Mouse (Mus musculus): ENCODE results near the gene Gm9573. TPM values are rescaled to one million over a fixed set of nuclear protein-coding genes. Genes with fewer than 3 reads are reported as not detected.

Gene Gm9573
- polyA plus RNA-seq, 1 experiment from 2014 or later: 2.9 TPM

DNA sequence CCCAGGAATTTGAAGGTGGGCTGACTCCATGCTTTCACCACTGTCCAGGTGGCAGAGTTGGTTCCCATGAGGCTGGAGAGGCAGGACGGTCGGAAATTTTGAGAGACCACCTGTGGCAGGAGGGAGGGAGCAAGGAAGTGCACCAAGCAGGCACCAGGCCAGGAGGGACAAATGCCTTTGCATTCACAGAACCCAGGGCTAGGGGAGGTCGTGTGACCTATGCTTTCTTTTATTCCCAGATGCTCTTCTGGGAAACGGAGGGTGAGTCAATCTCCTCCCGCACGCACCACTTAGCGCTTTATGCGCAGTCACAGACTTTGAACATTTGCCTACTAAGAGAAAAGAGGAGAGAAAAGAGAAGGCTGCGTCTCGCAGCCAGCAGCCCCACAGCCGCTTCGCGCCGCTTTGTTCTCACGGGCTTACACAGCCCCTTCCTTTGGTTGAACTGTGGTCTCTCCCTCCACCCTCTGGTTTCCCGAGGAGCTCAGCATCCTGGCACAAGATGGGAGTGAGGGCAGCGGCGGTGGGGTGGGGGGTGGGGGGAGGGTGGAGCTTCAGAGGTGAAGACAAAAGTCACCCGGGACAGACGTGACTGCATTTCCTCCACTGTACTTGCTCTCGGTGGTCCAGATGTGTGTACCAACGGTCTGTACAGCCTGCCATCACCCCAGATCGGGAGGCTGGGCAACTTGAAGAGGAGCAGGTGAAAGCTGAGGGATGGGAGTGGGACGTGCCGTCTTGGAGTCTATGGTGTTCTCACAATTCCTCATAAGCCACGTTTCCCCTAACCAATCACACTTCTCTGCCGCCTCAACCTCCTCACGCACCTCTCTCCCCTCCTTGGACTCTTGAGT, 57.1 kb downstream of the Gm9573 start:
- ATAC-seq (ENCODE audit: insufficient read depth, low FRiP score): peak; percentile 37; the same call in 1 of the 2 replicates
- H3K4me1 ChIP-seq (ENCODE audit: control insufficient read depth, insufficient read depth, low read length): peaks cover 6% of the 10 kb centered on the region; the same call in 1 of the 2 replicates
- H3K27ac ChIP-seq (ENCODE audit: low read length): no peak overlapping the region
- H3K27me3 ChIP-seq (ENCODE audit: control insufficient read depth, insufficient read depth, low read length): peaks cover 10% of the 10 kb centered on the region
- H3K36me3 ChIP-seq (ENCODE audit: control insufficient read depth, insufficient read depth, low read length): no peaks in the 10 kb centered on the region
- H3K9ac ChIP-seq (ENCODE audit: low read length): peak overlapping the region; percentile 63
- 6% methylated on average over 28 of the region's 28 CpGs for WGBS
- H3K4me2 ChIP-seq (ENCODE audit: low read depth, low read length): peak overlapping the region; percentile 51
- peak overlapping the region; percentile 29 for H3K4me3 ChIP-seq (replicated peaks; ENCODE audit: low read length)
- H3K9me3 ChIP-seq (replicated peaks; ENCODE audit: control insufficient read depth, low read length): no peaks in the 10 kb centered on the region

Other genes starting within 250 kb of the Gm9573 start
- gene H2-Q4, start 247.0 kb downstream of the Gm9573 start, polyA plus RNA-seq (2015; fragmentation: Nextera tagmentation; extraction: Ambion mirVana): 2.2 and 2.6 TPM in 2 replicates
- 0.86 and 1.1 TPM in 2 replicates for gene H2-Q6, start 201.8 kb downstream of the Gm9573 start, polyA plus RNA-seq (2015; fragmentation: Nextera tagmentation; extraction: Ambion mirVana)
- gene H2-Q7, start 187.5 kb downstream of the Gm9573 start, polyA plus RNA-seq (2015; fragmentation: Nextera tagmentation; extraction: Ambion mirVana): 3.6 and 4.2 TPM in 2 replicates
- 17.9 and 22.4 TPM in 2 replicates for gene H2-Q10, start 156.5 kb downstream of the Gm9573 start, polyA plus RNA-seq (2015; fragmentation: Nextera tagmentation; extraction: Ambion mirVana)
- gene Pou5f1, start 120.6 kb downstream of the Gm9573 start, polyA plus RNA-seq (2015; fragmentation: Nextera tagmentation; extraction: Ambion mirVana): not detected in 2 replicates
- 79.6 and 83.1 TPM in 2 replicates for gene Tcf19, start 109.8 kb downstream of the Gm9573 start, polyA plus RNA-seq (2015; fragmentation: Nextera tagmentation; extraction: Ambion mirVana)
- gene Cchcr1, start 109.5 kb downstream of the Gm9573 start, polyA plus RNA-seq (2015; fragmentation: Nextera tagmentation; extraction: Ambion mirVana): 17.5 and 19.4 TPM in 2 replicates
- 1.3 and 2.0 TPM in 2 replicates for gene Psors1c2, start 93.4 kb downstream of the Gm9573 start, polyA plus RNA-seq (2015; fragmentation: Nextera tagmentation; extraction: Ambion mirVana)
- gene Cdsn, start 74.5 kb downstream of the Gm9573 start, polyA plus RNA-seq (2015; fragmentation: Nextera tagmentation; extraction: Ambion mirVana): 7.7 and 24.9 TPM in 2 replicates
- gene 2300002M23Rik, start 59.2 kb downstream of the Gm9573 start, polyA plus RNA-seq (2015; fragmentation: Nextera tagmentation; extraction: Ambion mirVana): 115 and 211 TPM in 2 replicates
- 10.2 and 14.0 TPM in 2 replicates for gene Sfta2, start 25.1 kb downstream of the Gm9573 start, polyA plus RNA-seq (2015; fragmentation: Nextera tagmentation; extraction: Ambion mirVana)
- gene Mucl3, start 17.1 kb upstream of the Gm9573 start, polyA plus RNA-seq (2015; fragmentation: Nextera tagmentation; extraction: Ambion mirVana): 71.0 and 145 TPM in 2 replicates
- gene Vars2, start 41.0 kb upstream of the Gm9573 start, polyA plus RNA-seq (2015; fragmentation: Nextera tagmentation; extraction: Ambion mirVana): 17.2 and 17.4 TPM in 2 replicates
- 38.6 and 41.5 TPM in 2 replicates for gene Gtf2h4, start 47.1 kb upstream of the Gm9573 start, polyA plus RNA-seq (2015; fragmentation: Nextera tagmentation; extraction: Ambion mirVana)
- gene Ddr1, start 78.0 kb upstream of the Gm9573 start, polyA plus RNA-seq (2015; fragmentation: Nextera tagmentation; extraction: Ambion mirVana): 81.5 and 86.5 TPM in 2 replicates
- gene Ier3, start 195.0 kb upstream of the Gm9573 start, polyA plus RNA-seq (2015; fragmentation: Nextera tagmentation; extraction: Ambion mirVana): 22.1 and 24.4 TPM in 2 replicates
- 55.8 and 58.2 TPM in 2 replicates for gene Flot1, start 196.6 kb upstream of the Gm9573 start, polyA plus RNA-seq (2015; fragmentation: Nextera tagmentation; extraction: Ambion mirVana)
- gene Tubb5, start 211.7 kb upstream of the Gm9573 start, polyA plus RNA-seq (2015; fragmentation: Nextera tagmentation; extraction: Ambion mirVana): 649 and 665 TPM in 2 replicates
- gene Mdc1, start 214.9 kb upstream of the Gm9573 start, polyA plus RNA-seq (2015; fragmentation: Nextera tagmentation; extraction: Ambion mirVana): 11.7 and 16.2 TPM in 2 replicates
- 48.9 and 51.5 TPM in 2 replicates for gene Nrm, start 234.7 kb upstream of the Gm9573 start, polyA plus RNA-seq (2015; fragmentation: Nextera tagmentation; extraction: Ambion mirVana)
- 20.1 and 20.2 TPM in 2 replicates for gene Ppp1r18, start 239.0 kb upstream of the Gm9573 start, polyA plus RNA-seq (2015; fragmentation: Nextera tagmentation; extraction: Ambion mirVana)